Mouse (Mus musculus) embryo, embryonic 11.5 days (tissue): ENCODE data around the gene Eif3k.
"Not testable (repeated sequence)": the region's sequence is repeated elsewhere in the genome, so short reads cannot be mapped to it uniquely, and the experiment has no call there.

Experiments
- DNase-seq: peaks from one replicate; pipeline ENCODE4 v3.0.0-alpha.2; 2012; ENCODE audit warnings: low read depth, low spot score

Eif3k gene

GRCm38 (mm10) chr7:28985207-28985606 is 3.5 kb upstream of the Eif3k start:
- no peak for DNase-seq

GRCm38 (mm10) chr7:28984452-28984851 is 2.8 kb upstream of the Eif3k start:
- DNase-seq, result no peak

- DNase-seq, result no peak
Observed at GRCm38 (mm10) chr7:28983849-28984248, 2.2 kb upstream of the Eif3k start.

- no peak for DNase-seq
Observed at GRCm38 (mm10) chr7:28983141-28983564, 1.5 kb upstream of the Eif3k start.

- DNase-seq, result no peak
Observed at GRCm38 (mm10) chr7:28982274-28983013, 780 bp upstream of the Eif3k start.

- no peak for DNase-seq
Observed at GRCm38 (mm10) chr7:28977556-28977955, 4.1 kb downstream of the Eif3k start.

GRCm38 (mm10) chr7:28973025-28973424 is 8.6 kb downstream of the Eif3k start:
- DNase-seq, result no peak

GRCm38 (mm10) chr7:28972542-28972985 is 9.1 kb downstream of the Eif3k start:
- peak; percentile 57 for DNase-seq

GRCm38 (mm10) chr7:28971770-28972269 is 9.8 kb downstream of the Eif3k start:
- DNase-seq, result no peak

- no peak for DNase-seq
Observed at GRCm38 (mm10) chr7:28971029-28971428, 10.6 kb downstream of the Eif3k start.

- DNase-seq, result no peak
Observed at GRCm38 (mm10) chr7:28969672-28970394, 11.8 kb downstream of the Eif3k start.

- no peak for DNase-seq
Observed at GRCm38 (mm10) chr7:28969271-28969670, 12.4 kb downstream of the Eif3k start.

- DNase-seq, result not testable (repeated sequence)
Observed at GRCm38 (mm10) chr7:28968120-28968519, 13.5 kb downstream of the Eif3k start.

- DNase-seq, result no peak
Observed at GRCm38 (mm10) chr7:28966751-28967505, 14.7 kb downstream of the Eif3k start.

GRCm38 (mm10) chr7:28966181-28966580 is 15.5 kb downstream of the Eif3k start:
- DNase-seq, result no peak

- DNase-seq, result no peak
Observed at GRCm38 (mm10) chr7:28965346-28965840, 16.3 kb downstream of the Eif3k start.

GRCm38 (mm10) chr7:28963399-28963923 is 18.2 kb downstream of the Eif3k start:
- DNase-seq, result no peak

- peak; percentile 98 for DNase-seq
Observed at GRCm38 (mm10) chr7:28961927-28962670, 19.6 kb downstream of the Eif3k start, which contains the start of gene Actn4. Actn4 (minus strand) TSS chr7:28962340.

- no peak for DNase-seq
Observed at GRCm38 (mm10) chr7:28961584-28961926, 20.1 kb downstream of the Eif3k start.

- no peak for DNase-seq
Observed at GRCm38 (mm10) chr7:28960354-28961046, 21.2 kb downstream of the Eif3k start.
